Mouse (Mus musculus): ENCODE data around the gene Ripply3. TPM values are rescaled to one million over a fixed set of nuclear protein-coding genes. Genes with fewer than 3 reads are reported as not detected.
A peak's percentile ranks its signal among the peaks of the same experiment; 100 is the strongest.

Ripply3 gene
- polyA plus RNA-seq, 1 experiment: not detected

DNA sequence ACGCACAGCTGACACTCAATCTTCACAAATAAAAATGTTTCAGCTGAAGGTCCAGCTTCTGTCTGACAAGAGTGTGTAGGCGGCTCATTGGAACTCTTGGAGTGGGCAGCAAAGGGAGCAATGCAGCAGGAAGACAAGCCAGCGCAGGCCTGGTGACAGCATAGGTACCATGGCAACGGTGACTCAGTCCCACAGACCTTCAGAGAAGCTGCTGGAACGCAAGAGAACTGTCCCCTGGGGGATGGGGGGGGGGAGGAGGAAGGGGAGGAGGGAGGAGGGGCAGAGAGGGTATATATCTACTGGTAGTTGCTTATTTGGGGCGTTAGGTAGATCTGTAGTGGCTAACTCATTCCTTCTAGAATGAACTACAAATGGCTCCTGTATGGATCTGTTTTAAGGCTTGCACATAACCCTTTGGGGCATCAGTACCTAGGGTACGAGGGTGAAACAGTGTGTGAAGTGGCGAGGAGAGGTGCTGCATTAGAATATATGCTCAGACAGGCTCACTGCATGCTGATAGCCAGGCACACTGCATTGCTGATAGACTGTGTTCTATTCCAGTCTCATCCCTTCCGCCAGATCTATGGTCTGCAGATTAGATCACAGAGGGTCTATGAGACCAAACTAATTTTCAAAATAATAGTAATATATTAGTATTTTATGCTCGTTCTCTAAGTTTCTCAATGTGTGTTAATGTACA lies 34.1 kb downstream of the Ripply3 start:
- no peaks in the 10 kb centered on the region; the same call in 1 of the 2 replicates for H3K4me1 ChIP-seq (ENCODE audit: control insufficient read depth, insufficient read depth, low read length)
- WGBS: 30% methylated on average over 10 of the region's 10 CpGs
- no peak overlapping the region for H3K4me3 ChIP-seq (ENCODE audit: insufficient read depth, low read depth, low read length)
- TF ChIP-seq CTCF (IDR thresholded peaks at IDR 0.05; ENCODE audit: insufficient read depth, low read depth, low read length) (no peak), POLR2A (IDR thresholded peaks at IDR 0.05; ENCODE audit: insufficient read depth, low read depth, low read length) (no peak)
- peak overlapping the region; percentile 96 for H3K27ac ChIP-seq (ENCODE audit: insufficient read depth, low read depth, low read length)

DNA sequence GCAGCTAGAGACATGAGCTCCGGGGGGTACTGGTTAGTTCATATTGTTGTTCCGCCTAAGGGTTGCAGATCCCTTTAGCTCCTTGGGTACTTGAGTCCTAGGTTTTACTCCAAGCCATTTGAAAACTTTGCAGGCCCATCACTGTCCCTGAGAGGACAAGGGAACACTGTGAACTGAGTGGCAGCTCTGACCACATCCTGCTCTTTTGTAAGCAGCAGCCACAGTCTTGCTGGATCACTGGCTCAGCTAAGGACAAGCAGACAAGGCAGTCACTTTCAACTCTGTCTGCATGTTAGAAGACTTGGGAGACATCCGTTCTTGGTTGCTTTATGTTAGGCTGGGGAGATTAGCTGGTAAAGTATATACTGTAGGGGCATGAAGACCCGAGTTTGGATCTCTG lies 35.6 kb downstream of the Ripply3 start:
- Histone ChIP-seq H3K27ac (ENCODE audit: insufficient read depth, low read depth, low read length) (no peak overlapping the region), H3K4me1 (ENCODE audit: control insufficient read depth, insufficient read depth, low read length) (no peaks in the 10 kb centered on the region; the same call in 1 of the 2 replicates), H3K4me3 (ENCODE audit: insufficient read depth, low read depth, low read length) (no peak overlapping the region)
- WGBS: 88% methylated on average over 4 of the region's 4 CpGs
- TF ChIP-seq CTCF (IDR thresholded peaks at IDR 0.05; ENCODE audit: insufficient read depth, low read depth, low read length): no peak
- no peak for TF ChIP-seq POLR2A (IDR thresholded peaks at IDR 0.05; ENCODE audit: insufficient read depth, low read depth, low read length)

DNA sequence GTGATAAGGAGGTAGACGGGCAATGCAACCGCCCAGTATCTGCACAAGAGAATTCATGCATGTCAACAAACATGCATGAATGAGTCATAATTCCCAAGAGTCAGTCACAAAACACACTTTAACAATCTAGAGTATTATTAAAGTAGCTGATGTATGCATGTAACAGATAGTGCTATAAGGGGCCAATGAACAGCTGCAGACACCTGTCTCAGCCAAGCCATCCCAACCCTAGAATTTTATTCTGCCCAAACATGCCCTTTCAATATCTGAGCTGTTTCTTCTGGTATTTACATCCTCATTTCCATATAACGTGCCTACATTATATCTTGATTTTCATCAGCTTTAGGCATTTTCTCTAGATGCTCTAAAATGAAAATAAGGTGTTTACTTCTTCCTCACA lies 37.2 kb downstream of the Ripply3 start:
- no peaks in the 10 kb centered on the region; the same call in 1 of the 2 replicates for H3K4me1 ChIP-seq (ENCODE audit: control insufficient read depth, insufficient read depth, low read length)
- 83% methylated on average over 3 of the region's 3 CpGs for WGBS
- TF ChIP-seq POLR2A (IDR thresholded peaks at IDR 0.05; ENCODE audit: insufficient read depth, low read depth, low read length): no peak
- TF ChIP-seq CTCF (IDR thresholded peaks at IDR 0.05; ENCODE audit: insufficient read depth, low read depth, low read length): no peak
- no peak overlapping the region for H3K27ac ChIP-seq (ENCODE audit: insufficient read depth, low read depth, low read length)
- H3K4me3 ChIP-seq (ENCODE audit: insufficient read depth, low read depth, low read length): no peak overlapping the region

GRCm38 (mm10) chr16:94369596-94370172 lies 41.5 kb downstream of the Ripply3 start:
- Histone ChIP-seq H3K4me1 (ENCODE audit: control insufficient read depth, insufficient read depth, low read length) (no peaks in the 10 kb centered on the region), H3K27ac (ENCODE audit: insufficient read depth, low read depth, low read length) (peak overlapping the region; percentile 100), H3K4me3 (ENCODE audit: insufficient read depth, low read depth, low read length) (peak overlapping the region; percentile 87)
- WGBS: 2% methylated on average over 6 of the region's 6 CpGs
- TF ChIP-seq POLR2A (IDR thresholded peaks at IDR 0.05; ENCODE audit: insufficient read depth, low read depth, low read length) (no peak), CTCF (IDR thresholded peaks at IDR 0.05; ENCODE audit: insufficient read depth, low read depth, low read length) (no peak)

DNA sequence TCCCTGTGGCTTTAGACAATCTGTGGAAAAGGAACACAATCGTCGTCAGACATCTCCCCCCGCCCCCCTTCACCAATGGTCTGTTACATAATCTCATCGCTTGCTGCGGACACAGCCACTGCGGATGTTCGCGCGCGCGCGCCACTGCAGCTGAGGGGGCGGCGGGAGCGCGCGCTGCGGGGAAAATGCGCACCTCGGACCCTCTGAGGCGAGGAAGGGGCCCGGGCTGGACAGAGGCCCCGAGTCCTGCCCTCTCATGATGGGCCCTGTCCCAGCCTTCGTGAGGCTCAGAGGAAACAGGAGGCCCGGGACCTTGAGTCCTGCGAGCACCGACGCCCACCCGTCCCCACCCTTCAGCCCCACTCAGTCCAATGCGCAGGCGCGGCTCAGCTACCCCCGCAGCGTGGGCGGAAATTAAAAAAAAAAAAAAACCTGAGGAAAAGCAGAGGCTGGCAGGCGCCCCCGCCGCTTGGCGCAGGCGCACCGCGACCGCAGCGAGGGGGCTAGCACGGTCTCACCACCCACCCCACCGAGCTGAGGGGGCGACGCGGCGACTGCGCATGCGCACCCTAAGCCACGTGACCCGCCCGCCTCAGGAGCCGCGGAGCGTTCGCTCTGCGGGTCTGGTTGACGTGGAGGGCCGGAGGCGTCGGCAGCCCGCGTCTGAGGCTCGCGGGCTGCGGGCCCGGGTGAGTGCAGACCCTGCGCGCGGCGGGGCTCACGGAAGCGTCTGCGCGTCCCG lies 42.1 kb downstream of the Ripply3 start, which contains the start of gene Ttc3:
TSS of gene Ttc3 (plus strand) at position 446 of the 742 bp plus-strand sequence.
- under 1% methylated on average over 79 of the region's 79 CpGs for WGBS

DNA sequence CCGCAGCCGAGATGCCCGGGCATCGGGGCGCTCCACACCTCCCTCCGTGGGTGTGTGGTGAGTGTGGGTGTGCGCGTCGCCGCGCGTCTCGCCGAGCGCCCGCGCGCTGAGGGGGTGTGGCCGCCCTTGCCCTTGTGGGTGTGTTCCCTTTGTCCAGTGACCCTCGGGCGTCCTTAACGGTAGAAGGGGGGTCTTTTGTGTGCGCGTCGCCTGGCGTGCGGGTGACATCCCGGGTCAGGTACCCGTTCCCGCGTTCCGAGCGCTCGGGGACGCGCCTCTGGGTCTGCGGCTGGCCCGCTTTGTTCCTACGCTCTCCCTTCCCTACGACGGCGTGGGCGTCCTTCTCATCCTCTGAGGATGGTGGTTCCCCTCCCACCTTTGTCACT lies 42.7 kb downstream of the Ripply3 start:
- H3K4me1 ChIP-seq (ENCODE audit: control insufficient read depth, insufficient read depth, low read length): no peaks in the 10 kb centered on the region
- TF ChIP-seq CTCF (IDR thresholded peaks at IDR 0.05; ENCODE audit: insufficient read depth, low read depth, low read length): no peak
- TF ChIP-seq POLR2A (IDR thresholded peaks at IDR 0.05; ENCODE audit: insufficient read depth, low read depth, low read length): no peak
- under 1% methylated on average over 43 of the region's 43 CpGs for WGBS
- H3K4me3 ChIP-seq (ENCODE audit: insufficient read depth, low read depth, low read length): peak overlapping the region; percentile 87
- peak overlapping the region; percentile 92 for H3K27ac ChIP-seq (ENCODE audit: insufficient read depth, low read depth, low read length)

More for the DNA sequence above, 42.1 kb downstream of the Ripply3 start, which contains the start of gene Ttc3:
- Histone ChIP-seq H3K4me3 (ENCODE audit: insufficient read depth, low read depth, low read length) (peak within 1 kb of the TSS; percentile 87), H3K4me1 (ENCODE audit: control insufficient read depth, insufficient read depth, low read length) (no peaks in the 10 kb centered on the region), H3K27ac (ENCODE audit: insufficient read depth, low read depth, low read length) (peak within 1 kb of the TSS; percentile 100)
- TF ChIP-seq POLR2A (IDR thresholded peaks at IDR 0.05; ENCODE audit: insufficient read depth, low read depth, low read length): peak; percentile 97
- no peak for TF ChIP-seq CTCF (IDR thresholded peaks at IDR 0.05; ENCODE audit: insufficient read depth, low read depth, low read length)

DNA sequence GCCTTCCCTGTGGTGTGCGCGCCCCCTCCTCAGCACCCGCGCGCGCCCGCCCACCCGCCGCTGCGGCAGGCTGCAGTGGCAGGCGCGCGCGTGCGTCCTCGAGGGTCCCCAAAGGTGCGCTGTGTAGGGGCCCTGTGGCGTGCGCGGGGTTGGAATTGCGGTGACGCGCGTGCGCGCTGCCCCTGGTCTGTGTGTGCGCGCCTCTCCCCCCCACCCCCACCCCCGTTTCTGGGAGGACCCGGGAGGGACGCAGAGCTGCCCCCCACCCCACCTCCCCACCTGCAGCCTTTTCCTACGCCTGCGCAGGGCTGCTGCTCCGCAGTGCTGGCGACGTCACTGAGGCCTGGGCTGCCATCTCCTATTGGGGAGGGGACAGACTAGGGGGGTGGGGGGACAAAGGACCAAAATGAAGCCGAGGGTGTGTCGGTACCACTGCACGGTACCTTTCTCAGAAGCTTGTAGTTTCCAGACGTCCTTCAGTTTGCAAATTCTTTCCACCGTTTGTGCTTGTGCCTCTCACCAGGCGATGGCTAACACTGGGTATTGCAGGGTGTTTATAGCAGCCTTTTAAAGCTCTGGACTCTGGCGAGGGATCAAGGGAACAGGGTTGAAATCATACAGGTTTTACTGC lies 43.2 kb downstream of the Ripply3 start, which contains the start of gene Pigp:
TSS of gene Pigp (minus strand) at position 542 of the 631 bp plus-strand sequence.
- no peak for TF ChIP-seq CTCF (IDR thresholded peaks at IDR 0.05; ENCODE audit: insufficient read depth, low read depth, low read length)
- no peak for TF ChIP-seq POLR2A (IDR thresholded peaks at IDR 0.05; ENCODE audit: insufficient read depth, low read depth, low read length)
- WGBS: 0% methylated on average over 43 of the region's 43 CpGs

GRCm38 (mm10) chr16:94379386-94379785 lies 51.2 kb downstream of the Ripply3 start:
- no peaks in the 10 kb centered on the region for H3K4me1 ChIP-seq (ENCODE audit: control insufficient read depth, insufficient read depth, low read length)
- no peak overlapping the region for H3K27ac ChIP-seq (ENCODE audit: insufficient read depth, low read depth, low read length)
- no peak overlapping the region for H3K4me3 ChIP-seq (ENCODE audit: insufficient read depth, low read depth, low read length)
- no peak for TF ChIP-seq CTCF (IDR thresholded peaks at IDR 0.05; ENCODE audit: insufficient read depth, low read depth, low read length)
- no peak for TF ChIP-seq POLR2A (IDR thresholded peaks at IDR 0.05; ENCODE audit: insufficient read depth, low read depth, low read length)
- WGBS: 58% methylated on average over 1 of the region's 1 CpGs

More for the DNA sequence above, 43.2 kb downstream of the Ripply3 start, which contains the start of gene Pigp:
- Histone ChIP-seq H3K4me1 (ENCODE audit: control insufficient read depth, insufficient read depth, low read length) (no peaks in the 10 kb centered on the region), H3K27ac (ENCODE audit: insufficient read depth, low read depth, low read length) (peak within 1 kb of the TSS; percentile 92), H3K4me3 (ENCODE audit: insufficient read depth, low read depth, low read length) (peak within 1 kb of the TSS; percentile 87)
